Mouse (Mus musculus) hindbrain, embryonic 15.5 days (tissue): ENCODE results near the gene Dock4. TPM values are rescaled to one million over a fixed set of nuclear protein-coding genes. Genes with fewer than 3 reads are reported as not detected.

ENCODE experiments used
- ATAC-seq: fragments of 200-750 bp; cut with Nextera tagmentation; 2 replicates; pipeline ENCODE4 v1.8.0; 2017; ENCODE audit warnings: low read depth, moderate number of reproducible peaks, moderate TSS enrichment; ENCODE audit not compliant: low FRiP score
- H3K27ac ChIP-seq: fragments of 300-500 bp; sonication (generic); replicated peaks from 2 replicates; pipeline ENCODE4 v1.5.1; 2015; ENCODE audit warnings: mild to moderate bottlenecking, inconsistent platforms
- H3K27me3 ChIP-seq: fragments of 300-500 bp; sonication (generic); 2 replicates; pipeline ENCODE4 v1.6.1; 2015; ENCODE audit warnings: control low read depth, inconsistent platforms
- H3K36me3 ChIP-seq: fragments of 300-500 bp; sonication (generic); 2 replicates; pipeline ENCODE4 v1.6.1; 2015; ENCODE audit warnings: control low read depth, inconsistent platforms
- H3K4me1 ChIP-seq: fragments of 300-500 bp; sonication (generic); replicated peaks from 2 replicates; pipeline ENCODE4 v1.6.1; 2015; ENCODE audit warnings: control low read depth, inconsistent platforms
- H3K4me2 ChIP-seq: fragments of 300-500 bp; sonication (generic); 2 replicates; pipeline ENCODE4 v1.6.1; 2015; ENCODE audit warnings: moderate library complexity, mild to moderate bottlenecking, inconsistent platforms
- H3K4me3 ChIP-seq: fragments of 300-500 bp; sonication (generic); 2 replicates; pipeline ENCODE4 v1.5.1; 2015; ENCODE audit warnings: mild to moderate bottlenecking, inconsistent platforms
- H3K9ac ChIP-seq: fragments of 300-500 bp; sonication (generic); 2 replicates; pipeline ENCODE4 v1.6.1; 2015; ENCODE audit warnings: inconsistent platforms
- H3K9me3 ChIP-seq: fragments of 300-500 bp; sonication (generic); 2 replicates; pipeline ENCODE4 v1.6.1; 2016; ENCODE audit warnings: control low read depth, inconsistent platforms
- WGBS: fragments of 180-500 bp; shearing (Covaris S2); methylation state at CpG from one replicate; pipeline ENCODE4 v1.1.7; 2015; 5-methylcytosine and 5-hydroxymethylcytosine counted together
- polyA plus RNA-seq: library from polyadenylated mRNA; unstranded; fragments of >200 nt; fragmentation: Nextera tagmentation; extraction: Ambion mirVana; gene quantifications from 2 replicates; pipeline ENCODE4 v1.2.1, GENCODE M21; 2015

The Dock4 gene
- polyA plus RNA-seq, 1 experiment from 2014 or later: 31.0 TPM

DNA sequence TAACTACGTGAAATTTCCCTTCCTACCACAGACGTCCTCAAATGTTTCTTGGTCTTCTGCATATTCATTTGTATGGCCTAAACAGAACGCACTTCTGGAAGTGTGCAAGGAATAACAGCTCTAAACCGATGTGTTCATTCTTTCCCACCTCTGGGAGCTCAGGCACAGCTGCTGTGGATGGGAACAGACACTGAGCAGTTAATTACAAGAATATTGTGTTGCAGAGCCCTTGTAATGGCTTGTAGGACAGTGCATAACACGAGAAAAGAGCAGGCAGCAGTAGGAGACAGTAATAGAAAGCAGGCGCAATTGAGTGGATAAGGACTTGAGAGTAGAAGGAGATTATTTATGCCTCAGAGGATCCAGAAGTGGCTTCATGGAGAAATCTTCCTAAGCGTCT is 188.4 kb downstream of the Dock4 start:
- no peaks in the 10 kb centered on the region for H3K4me1 ChIP-seq
- WGBS: 67% methylated on average over 7 of the region's 7 CpGs
- no peak for ATAC-seq
- H3K27me3 ChIP-seq: no peaks in the 10 kb centered on the region
- no peak overlapping the region for H3K4me3 ChIP-seq
- peaks cover 14% of the 10 kb centered on the region; the same call in 1 of the 2 replicates for H3K36me3 ChIP-seq
- H3K4me2 ChIP-seq: no peak overlapping the region
- no peaks in the 10 kb centered on the region for H3K9me3 ChIP-seq
- H3K27ac ChIP-seq: no peak overlapping the region
- H3K9ac ChIP-seq: no peak overlapping the region

DNA sequence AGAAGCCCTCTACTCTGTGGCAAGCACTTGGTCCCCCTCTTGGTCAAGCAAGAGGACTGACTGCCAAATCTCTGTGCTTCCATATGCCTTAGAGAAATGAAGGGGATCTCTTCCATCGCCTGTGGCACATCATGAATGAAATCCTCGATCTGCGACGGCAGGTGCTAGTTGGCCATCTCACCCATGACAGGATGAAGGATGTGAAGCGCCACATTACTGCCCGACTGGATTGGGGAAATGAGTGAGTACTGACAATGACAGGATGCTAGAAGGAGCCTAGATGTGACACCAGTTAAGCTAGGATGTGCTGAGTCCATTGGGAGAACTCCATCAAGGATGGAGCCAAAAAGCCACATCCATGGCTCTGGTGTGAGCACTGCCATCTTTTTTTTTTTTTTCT is 190.2 kb downstream of the Dock4 start:
- H3K9me3 ChIP-seq: no peaks in the 10 kb centered on the region
- WGBS: 94% methylated on average over 6 of the region's 6 CpGs

DNA sequence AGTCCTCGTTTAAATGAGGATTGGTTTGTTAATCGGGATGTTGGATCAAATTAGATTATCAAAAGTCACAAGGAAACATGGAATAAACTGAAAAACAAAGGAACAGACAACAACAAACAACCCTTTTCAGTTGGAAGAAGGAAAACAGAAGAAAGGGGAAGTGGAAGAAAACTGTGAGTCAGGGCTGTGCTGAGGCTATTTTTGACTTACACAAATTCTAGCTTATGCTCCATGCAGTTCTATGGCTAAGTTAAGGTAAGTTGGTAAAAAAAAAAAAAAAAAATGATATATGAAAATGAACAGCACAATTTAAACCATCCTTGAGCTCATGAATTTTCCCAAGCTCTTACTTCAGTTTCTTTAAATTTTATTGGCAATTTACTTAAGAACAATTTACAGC is 191.7 kb downstream of the Dock4 start:
- H3K27me3 ChIP-seq: no peaks in the 10 kb centered on the region
- peaks cover 31% of the 10 kb centered on the region for H3K36me3 ChIP-seq
- WGBS: 94% methylated on average over 2 of the region's 2 CpGs
- H3K4me3 ChIP-seq: no peak overlapping the region
- no peaks in the 10 kb centered on the region for H3K9me3 ChIP-seq
- no peak overlapping the region for H3K9ac ChIP-seq
- H3K4me2 ChIP-seq: no peak overlapping the region
- no peak for ATAC-seq
- H3K4me1 ChIP-seq: no peaks in the 10 kb centered on the region
- H3K27ac ChIP-seq: no peak overlapping the region

More for the DNA sequence above, 190.2 kb downstream of the Dock4 start:
- no peak overlapping the region for H3K27ac ChIP-seq
- peaks cover 24% of the 10 kb centered on the region for H3K36me3 ChIP-seq
- no peak for ATAC-seq
- no peaks in the 10 kb centered on the region for H3K4me1 ChIP-seq
- H3K27me3 ChIP-seq: no peaks in the 10 kb centered on the region
- no peak overlapping the region for H3K4me3 ChIP-seq
- H3K9ac ChIP-seq: no peak overlapping the region
- no peak overlapping the region for H3K4me2 ChIP-seq

DNA sequence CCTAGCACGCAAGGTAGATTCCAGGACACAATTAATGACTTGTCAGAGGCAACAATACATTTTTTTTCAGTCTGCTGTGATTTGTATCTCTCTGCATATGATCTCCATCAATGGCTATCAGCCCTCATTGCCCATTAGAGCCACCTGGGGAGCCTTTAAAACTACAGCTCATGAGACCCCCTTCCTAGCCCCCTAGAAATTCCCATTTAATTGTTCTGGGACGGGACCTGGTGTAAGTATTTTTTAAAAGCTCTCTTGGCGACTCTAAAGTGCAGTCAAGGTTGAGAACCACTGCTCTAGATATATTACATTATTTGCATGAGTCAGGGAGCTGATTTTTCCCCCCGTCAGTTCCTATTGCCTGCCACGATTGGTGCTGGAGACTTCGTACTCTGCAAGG is 200.1 kb downstream of the Dock4 start:
- Histone ChIP-seq H3K4me3 (no peak overlapping the region), H3K27ac (no peak overlapping the region), H3K4me1 (no peaks in the 10 kb centered on the region), H3K9ac (no peak overlapping the region), H3K9me3 (no peaks in the 10 kb centered on the region), H3K36me3 (0 out of 2 replicates have a peak, but pooled peaks cover 8% of the 10 kb centered on the region), H3K4me2 (no peak overlapping the region), H3K27me3 (no peaks in the 10 kb centered on the region)
- no peak for ATAC-seq
- WGBS: 74% methylated on average over 6 of the region's 6 CpGs

DNA sequence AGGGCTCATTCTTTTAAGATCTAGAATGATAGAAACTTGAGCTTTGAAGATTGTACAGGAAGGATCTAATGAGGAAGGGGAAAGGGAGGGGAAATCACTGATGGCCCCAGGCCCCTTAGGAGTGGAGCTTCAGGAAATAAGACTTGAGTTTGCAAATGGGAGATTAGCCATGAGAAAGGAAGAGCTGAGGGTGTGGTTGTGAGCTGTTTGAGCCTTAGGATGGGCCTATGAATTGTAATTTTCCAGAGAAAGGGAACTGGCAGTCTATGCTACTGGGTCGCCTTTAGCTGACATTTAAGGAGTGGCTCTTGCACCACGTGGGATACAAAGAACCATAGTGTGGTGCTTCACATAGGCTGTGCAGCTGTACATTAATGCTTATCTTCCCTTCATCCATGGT is 208.6 kb downstream of the Dock4 start:
- no peaks in the 10 kb centered on the region for H3K36me3 ChIP-seq
- no peak overlapping the region for H3K4me3 ChIP-seq
- no peak overlapping the region for H3K9ac ChIP-seq
- no peaks in the 10 kb centered on the region for H3K27me3 ChIP-seq
- H3K9me3 ChIP-seq: no peaks in the 10 kb centered on the region
- H3K27ac ChIP-seq: no peak overlapping the region
- no peak for ATAC-seq
- 83% methylated on average over 2 of the region's 2 CpGs for WGBS
- no peaks in the 10 kb centered on the region for H3K4me1 ChIP-seq
- H3K4me2 ChIP-seq: no peak overlapping the region

DNA sequence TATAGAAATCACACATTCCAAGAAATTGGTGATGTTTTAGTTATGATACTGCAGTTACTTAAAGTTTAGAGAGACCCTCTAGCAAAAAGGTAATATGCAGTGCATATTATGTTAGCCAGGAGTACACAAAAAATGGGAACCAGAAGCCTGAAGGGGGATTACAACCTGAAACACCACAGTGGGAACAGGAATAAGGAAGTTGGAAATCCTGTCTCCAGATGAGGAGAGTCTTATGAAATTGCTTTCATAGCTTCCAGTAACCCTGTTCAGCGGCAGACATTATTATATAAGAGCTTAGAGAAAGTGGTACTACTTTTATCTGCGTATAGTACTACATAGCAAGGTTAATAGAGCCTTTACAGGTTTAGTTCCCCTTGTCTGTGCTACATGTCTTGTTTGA is 210.1 kb downstream of the Dock4 start:
- Histone ChIP-seq H3K27me3 (no peaks in the 10 kb centered on the region), H3K4me3 (no peak overlapping the region), H3K9me3 (no peaks in the 10 kb centered on the region), H3K36me3 (no peaks in the 10 kb centered on the region), H3K4me1 (no peaks in the 10 kb centered on the region), H3K27ac (no peak overlapping the region), H3K9ac (no peak overlapping the region), H3K4me2 (no peak overlapping the region)
- no peak for ATAC-seq
- 96% methylated on average over 2 of the region's 2 CpGs for WGBS

DNA sequence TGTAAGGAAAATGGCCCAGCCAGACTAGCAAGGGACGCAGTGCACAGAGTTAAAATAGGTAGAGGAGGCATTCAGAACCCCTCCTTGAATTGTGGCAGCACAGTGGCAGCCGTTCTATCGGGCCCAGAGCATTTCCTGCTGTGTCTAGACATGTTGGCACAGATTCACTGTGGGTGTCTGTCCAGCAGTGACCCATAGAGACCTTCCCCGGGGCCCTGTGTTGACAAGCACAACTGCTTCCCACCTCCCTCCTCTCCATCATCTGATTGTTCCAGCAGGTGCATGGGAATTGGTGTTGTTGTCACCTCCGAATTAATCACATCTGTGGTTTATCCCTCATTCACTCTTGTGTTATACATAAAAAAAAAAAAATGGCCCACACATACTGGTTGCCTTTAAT is 210.7 kb downstream of the Dock4 start:
- H3K4me2 ChIP-seq: no peak overlapping the region

DNA sequence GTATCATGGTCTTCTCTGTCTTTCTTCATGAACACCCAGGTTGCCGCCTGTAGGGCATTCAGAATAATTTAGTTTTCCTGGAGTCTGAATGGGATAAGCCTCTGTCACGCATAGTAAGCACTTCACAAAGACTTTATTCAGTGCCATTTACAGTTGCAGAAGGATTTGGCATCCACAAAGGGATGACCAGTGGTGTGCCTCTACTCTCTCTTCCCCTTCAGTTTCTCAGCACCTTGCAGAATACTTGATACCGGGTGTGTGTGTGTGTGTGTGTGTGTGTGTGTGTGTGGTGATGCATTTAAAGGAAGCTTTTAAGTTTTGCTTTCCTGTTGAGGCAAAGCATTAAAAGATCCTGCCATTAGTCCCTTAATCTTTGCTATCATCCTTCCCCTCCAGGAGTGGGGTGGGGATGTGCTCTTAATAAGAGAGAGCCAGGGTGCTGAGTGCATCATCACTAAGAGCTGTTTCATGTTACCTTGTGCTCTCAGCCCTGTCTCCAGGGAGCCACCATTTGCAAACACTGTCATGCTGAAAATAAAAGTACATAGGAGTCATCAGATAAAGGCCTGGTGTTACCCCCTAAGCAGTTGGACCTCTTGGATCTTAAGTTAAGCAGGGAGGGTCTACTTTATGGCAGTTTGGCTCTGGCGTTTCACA is 211.6 kb downstream of the Dock4 start:
- 71% methylated on average over 4 of the region's 4 CpGs for WGBS
- no peak for ATAC-seq
- no peak overlapping the region for H3K4me3 ChIP-seq
- H3K27ac ChIP-seq: no peak overlapping the region
- H3K9me3 ChIP-seq: no peaks in the 10 kb centered on the region
- H3K36me3 ChIP-seq: no peaks in the 10 kb centered on the region
- H3K4me2 ChIP-seq: no peak overlapping the region
- H3K9ac ChIP-seq: no peak overlapping the region
- no peaks in the 10 kb centered on the region for H3K27me3 ChIP-seq
- no peaks in the 10 kb centered on the region for H3K4me1 ChIP-seq

More for the DNA sequence above, 210.7 kb downstream of the Dock4 start:
- no peak overlapping the region for H3K9ac ChIP-seq
- WGBS: 47% methylated on average over 5 of the region's 5 CpGs
- no peaks in the 10 kb centered on the region for H3K9me3 ChIP-seq
- H3K4me1 ChIP-seq: no peaks in the 10 kb centered on the region
- no peak overlapping the region for H3K4me3 ChIP-seq
- no peak for ATAC-seq
- no peak overlapping the region for H3K27ac ChIP-seq
- H3K36me3 ChIP-seq: no peaks in the 10 kb centered on the region
- no peaks in the 10 kb centered on the region for H3K27me3 ChIP-seq

DNA sequence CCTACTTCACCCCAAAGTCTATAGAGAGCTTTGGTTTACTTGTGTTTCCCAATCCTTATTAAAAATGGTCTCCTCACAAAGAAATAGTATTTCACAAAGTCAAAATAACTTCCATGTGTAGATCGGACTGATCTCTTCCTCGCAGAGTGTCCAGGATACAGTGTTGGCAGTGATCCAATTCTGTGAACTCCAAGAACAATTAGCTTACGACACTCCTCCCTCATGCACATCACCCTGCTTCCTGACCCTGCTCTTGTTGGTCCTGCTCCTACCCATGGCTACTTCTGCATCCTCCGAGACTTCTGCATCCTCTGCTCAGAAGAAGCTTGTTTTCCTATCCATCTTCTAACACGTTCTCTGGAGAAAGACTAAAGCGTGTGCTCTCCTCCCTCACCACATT is 213.9 kb downstream of the Dock4 start:
- Histone ChIP-seq H3K36me3 (no peaks in the 10 kb centered on the region), H3K4me3 (no peak overlapping the region), H3K9me3 (no peaks in the 10 kb centered on the region), H3K9ac (no peak overlapping the region), H3K27ac (no peak overlapping the region), H3K27me3 (no peaks in the 10 kb centered on the region), H3K4me1 (no peaks in the 10 kb centered on the region), H3K4me2 (no peak overlapping the region)
- 61% methylated on average over 6 of the region's 6 CpGs for WGBS
- no peak for ATAC-seq

DNA sequence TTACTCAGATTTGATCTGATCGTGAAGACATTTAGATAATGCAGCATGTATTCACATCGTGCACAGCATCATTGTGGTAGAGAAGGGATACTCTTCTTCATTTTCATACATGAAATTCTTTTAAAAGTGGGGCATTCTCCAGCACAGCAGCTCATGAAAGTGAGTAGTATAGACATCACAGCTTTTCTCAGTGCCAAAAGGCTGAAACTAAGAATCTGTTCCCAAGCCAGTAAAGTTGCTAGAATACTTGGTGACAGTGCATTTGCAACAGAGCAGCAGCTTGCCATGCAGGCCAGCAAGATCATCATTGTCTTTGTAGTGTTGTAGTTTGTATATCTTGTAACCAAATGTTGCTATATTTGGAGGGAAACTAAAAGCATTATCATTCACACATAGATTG is 223.7 kb downstream of the Dock4 start:
- Histone ChIP-seq H3K27ac (no peak overlapping the region), H3K4me1 (no peaks in the 10 kb centered on the region), H3K9ac (no peak overlapping the region), H3K4me3 (no peak overlapping the region), H3K36me3 (peaks cover 12% of the 10 kb centered on the region; the same call in 1 of the 2 replicates), H3K4me2 (no peak overlapping the region), H3K9me3 (no peaks in the 10 kb centered on the region), H3K27me3 (no peaks in the 10 kb centered on the region)
- WGBS: 77% methylated on average over 2 of the region's 2 CpGs
- no peak for ATAC-seq

DNA sequence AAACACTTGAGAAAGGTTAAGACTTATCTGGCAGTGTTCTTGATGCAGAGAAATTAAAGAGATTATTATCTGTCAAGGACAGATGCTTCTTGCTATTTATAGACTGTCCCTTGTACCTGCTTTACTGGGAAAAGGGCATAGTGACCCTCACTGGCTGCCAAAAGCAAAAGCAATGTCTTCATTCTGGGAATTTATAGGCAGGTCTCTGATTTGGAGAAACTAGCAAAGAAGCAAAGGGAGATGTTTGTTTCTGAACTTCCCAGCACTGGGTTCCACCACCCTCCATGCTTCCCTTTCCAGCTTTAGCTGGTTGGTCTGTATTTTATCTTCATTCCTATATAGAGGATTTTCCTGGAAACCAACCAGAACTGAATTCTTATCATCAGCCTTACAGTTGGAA is 225.0 kb downstream of the Dock4 start:
- Histone ChIP-seq H3K36me3 (peaks cover 12% of the 10 kb centered on the region; the same call in 1 of the 2 replicates), H3K9ac (no peak overlapping the region), H3K27ac (no peak overlapping the region), H3K4me1 (no peaks in the 10 kb centered on the region), H3K27me3 (no peaks in the 10 kb centered on the region), H3K4me2 (no peak overlapping the region), H3K4me3 (no peak overlapping the region), H3K9me3 (no peaks in the 10 kb centered on the region)
- ATAC-seq: no peak

DNA sequence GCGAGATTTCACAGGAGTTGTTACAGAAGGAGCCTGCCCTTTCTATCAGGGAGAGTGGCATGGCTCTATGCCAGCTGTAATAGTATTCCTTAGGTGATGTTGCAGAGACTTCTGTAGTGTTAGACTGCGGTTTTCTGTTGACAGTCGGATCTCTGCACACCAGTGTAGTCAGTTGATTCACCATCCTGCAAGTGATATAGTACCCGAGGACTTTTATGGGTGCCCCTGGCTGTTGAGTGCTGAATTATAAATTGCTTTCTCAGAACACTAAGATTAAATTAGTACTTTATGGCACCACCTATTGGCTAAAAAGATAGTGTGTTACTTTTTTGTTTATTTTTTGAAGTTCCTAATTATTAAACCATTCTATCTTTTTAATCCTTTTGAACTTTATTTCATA is 234.0 kb downstream of the Dock4 start:
- no peaks in the 10 kb centered on the region for H3K27me3 ChIP-seq
- no peak overlapping the region for H3K9ac ChIP-seq
- no peaks in the 10 kb centered on the region for H3K4me1 ChIP-seq
- peaks cover 22% of the 10 kb centered on the region for H3K36me3 ChIP-seq
- WGBS: 74% methylated on average over 4 of the region's 4 CpGs
- no peaks in the 10 kb centered on the region for H3K9me3 ChIP-seq
- no peak overlapping the region for H3K27ac ChIP-seq
- H3K4me3 ChIP-seq: no peak overlapping the region
- H3K4me2 ChIP-seq: no peak overlapping the region
- no peak for ATAC-seq

DNA sequence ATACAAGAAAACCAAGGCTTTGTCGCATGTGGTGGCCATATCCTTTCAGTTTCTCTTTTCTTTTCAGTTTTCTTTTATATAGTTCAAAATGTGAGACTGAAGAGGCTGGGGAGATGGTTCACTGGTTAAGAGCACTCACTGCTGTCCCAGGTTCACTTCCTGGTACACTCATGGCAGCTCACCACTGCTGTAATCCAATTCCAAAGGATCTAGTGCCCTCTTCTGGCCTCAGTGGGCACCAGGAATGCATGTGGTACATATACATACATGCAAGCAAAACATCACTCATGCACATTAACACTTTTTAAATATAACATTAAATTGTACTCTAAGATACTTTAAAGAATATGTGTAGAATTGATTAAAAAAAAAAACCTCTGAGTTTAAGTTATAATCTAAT is 234.8 kb downstream of the Dock4 start:
- H3K9me3 ChIP-seq: no peaks in the 10 kb centered on the region
- no peaks in the 10 kb centered on the region for H3K4me1 ChIP-seq
- 96% methylated on average over 1 of the region's 1 CpGs for WGBS
- no peak overlapping the region for H3K9ac ChIP-seq
- H3K27me3 ChIP-seq: no peaks in the 10 kb centered on the region
- no peak overlapping the region for H3K27ac ChIP-seq
- ATAC-seq: no peak
- peaks cover 22% of the 10 kb centered on the region for H3K36me3 ChIP-seq
- no peak overlapping the region for H3K4me3 ChIP-seq
- no peak overlapping the region for H3K4me2 ChIP-seq
